Mouse (Mus musculus): ENCODE data around the gene Ccdc106. TPM values are rescaled to one million over a fixed set of nuclear protein-coding genes. Genes with fewer than 3 reads are reported as not detected.
A peak's percentile ranks its signal among the peaks of the same experiment; 100 is the strongest.

The Ccdc106 gene
- polyA plus RNA-seq, 1 experiment from 2014 or later: 4.7 TPM

DNA sequence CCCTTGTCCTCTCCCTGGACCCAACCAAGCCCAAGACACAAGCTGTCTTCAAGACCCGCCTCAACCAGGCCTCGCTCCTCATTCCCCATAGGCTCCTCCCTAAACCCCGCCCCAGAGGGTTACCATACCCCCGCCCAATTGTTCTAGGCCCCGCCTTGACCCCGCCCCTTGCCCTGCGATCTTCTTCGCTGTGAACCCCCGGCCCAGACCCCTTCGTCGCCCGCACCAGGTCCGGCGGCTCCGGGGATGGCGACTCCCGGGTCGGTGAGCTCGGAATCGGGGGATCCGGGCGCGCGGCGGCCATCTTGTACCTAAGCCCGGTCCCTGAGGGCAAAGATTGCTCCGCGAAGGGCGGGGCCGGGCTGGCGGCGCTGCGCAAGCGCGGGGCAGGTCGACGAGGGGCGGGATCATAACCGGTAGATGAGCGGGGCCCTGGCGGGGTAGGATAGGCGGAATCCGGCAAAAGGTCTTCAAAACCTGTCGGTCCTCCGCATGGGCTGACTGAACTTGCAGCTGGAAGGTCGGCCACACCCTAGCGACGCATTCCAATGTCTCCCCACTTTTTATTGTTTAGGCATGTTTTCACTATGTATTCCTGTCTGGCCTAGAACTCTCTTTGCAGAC is 17.9 kb downstream of the Ccdc106 start, which contains the start of gene Zfp784:
Gene Zfp784 (minus strand): TSS at position 338 of the 624 bp plus-strand sequence.
- Histone ChIP-seq H3K4me3 (peak within 1 kb of the TSS; percentile 76), H3K4me1 (peaks cover 21% of the 10 kb centered on the region), H3K27ac (peak within 1 kb of the TSS; percentile 98), H3K9me3 (peaks cover 29% of the 10 kb centered on the region), H3K27me3 (ENCODE audit: poor library complexity, severe bottlenecking) (no peaks in the 10 kb centered on the region), H3K36me3 (replicated peaks) (peaks cover 46% of the 10 kb centered on the region)
- DNase-seq (ENCODE audit: extremely low spot score, low spot score): peak; percentile 90
- under 1% methylated on average over 48 of the region's 48 CpGs for WGBS

DNA sequence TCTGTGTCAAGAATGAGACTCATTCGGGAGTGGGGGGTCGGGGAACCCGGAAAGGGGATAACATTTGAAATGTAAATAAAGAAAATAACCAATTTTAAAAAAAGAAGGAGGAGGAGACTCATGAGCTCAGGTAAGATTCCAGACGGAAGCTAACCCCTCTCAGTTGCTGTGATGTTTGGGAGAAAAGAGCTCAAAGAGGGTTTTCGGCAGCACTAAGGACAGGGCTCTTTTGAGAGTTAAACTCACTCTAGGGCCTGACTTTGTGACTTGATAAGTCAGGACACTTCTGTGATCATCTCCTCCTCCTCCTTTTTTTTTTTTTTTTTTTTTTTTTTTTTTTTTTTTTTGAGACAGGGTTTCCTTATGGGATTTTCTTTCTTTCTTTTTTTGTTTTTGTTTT is 18.6 kb downstream of the Ccdc106 start:
- peaks cover 21% of the 10 kb centered on the region for H3K4me1 ChIP-seq
- peak overlapping the region; percentile 76 for H3K4me3 ChIP-seq
- H3K36me3 ChIP-seq (replicated peaks): peaks cover 39% of the 10 kb centered on the region
- H3K27ac ChIP-seq: peak overlapping the region; percentile 98
- DNase-seq (ENCODE audit: extremely low spot score, low spot score): no peak
- H3K27me3 ChIP-seq (ENCODE audit: poor library complexity, severe bottlenecking): no peaks in the 10 kb centered on the region
- H3K9me3 ChIP-seq: peaks cover 22% of the 10 kb centered on the region
- WGBS: 45% methylated on average over 5 of the region's 5 CpGs

DNA sequence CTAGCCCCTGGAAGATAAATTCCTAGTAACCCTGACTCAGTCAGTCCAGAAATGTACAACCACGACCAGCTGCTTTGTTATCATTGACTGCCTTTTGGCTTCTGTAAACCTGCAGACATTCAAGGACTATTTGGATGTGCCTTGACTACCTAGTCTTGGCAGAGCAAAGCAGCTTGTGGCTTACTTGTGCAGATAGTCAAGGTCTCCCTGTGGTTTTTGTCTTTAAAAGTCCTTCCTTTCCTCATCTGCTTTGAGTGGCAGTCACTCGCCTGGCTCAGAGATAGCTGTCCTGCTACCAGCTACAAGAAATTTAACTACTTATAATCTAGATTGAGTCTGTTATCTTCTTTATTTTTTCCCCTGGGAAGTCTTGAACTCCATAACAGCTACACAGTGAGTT is 24.6 kb downstream of the Ccdc106 start:
- 81% methylated on average over 2 of the region's 2 CpGs for WGBS
- no peak for DNase-seq (ENCODE audit: extremely low spot score, low spot score)

DNA sequence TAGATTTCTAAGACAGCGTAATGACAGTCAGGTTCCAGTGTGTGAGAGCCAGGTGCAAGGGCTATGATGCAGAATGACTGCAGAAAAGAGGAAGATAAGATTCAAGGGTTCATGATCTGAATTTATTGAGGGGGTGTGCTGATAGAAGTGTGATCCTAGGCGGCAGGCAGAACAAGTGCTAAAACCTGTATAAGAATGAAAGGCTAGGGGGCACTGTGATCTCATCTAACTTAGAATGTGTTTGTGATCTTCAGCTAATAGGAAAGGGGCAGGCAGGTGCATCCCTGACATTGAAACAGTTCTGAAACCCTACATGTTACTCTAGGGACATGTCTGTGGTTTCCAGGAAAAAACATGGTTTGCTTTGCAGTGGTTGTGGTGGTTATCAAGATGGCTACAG is 25.8 kb downstream of the Ccdc106 start:
- peaks cover 8% of the 10 kb centered on the region for H3K4me1 ChIP-seq
- H3K4me3 ChIP-seq: no peak overlapping the region
- H3K27ac ChIP-seq: no peak overlapping the region
- WGBS: 73% methylated on average over 2 of the region's 2 CpGs
- H3K27me3 ChIP-seq (ENCODE audit: poor library complexity, severe bottlenecking): peaks cover 12% of the 10 kb centered on the region
- H3K36me3 ChIP-seq (replicated peaks): peaks cover 6% of the 10 kb centered on the region
- DNase-seq (ENCODE audit: extremely low spot score, low spot score): no peak
- no peaks in the 10 kb centered on the region; the same call in 1 of the 2 replicates for H3K9me3 ChIP-seq

More for the DNA sequence above, 24.6 kb downstream of the Ccdc106 start:
- no peak overlapping the region for H3K27ac ChIP-seq
- H3K4me1 ChIP-seq: no peaks in the 10 kb centered on the region
- no peak overlapping the region for H3K4me3 ChIP-seq
- peaks cover 13% of the 10 kb centered on the region for H3K36me3 ChIP-seq (replicated peaks)
- peaks cover 5% of the 10 kb centered on the region; the same call in 1 of the 2 replicates for H3K27me3 ChIP-seq (ENCODE audit: poor library complexity, severe bottlenecking)
- H3K9me3 ChIP-seq: no peaks in the 10 kb centered on the region; the same call in 1 of the 2 replicates

DNA sequence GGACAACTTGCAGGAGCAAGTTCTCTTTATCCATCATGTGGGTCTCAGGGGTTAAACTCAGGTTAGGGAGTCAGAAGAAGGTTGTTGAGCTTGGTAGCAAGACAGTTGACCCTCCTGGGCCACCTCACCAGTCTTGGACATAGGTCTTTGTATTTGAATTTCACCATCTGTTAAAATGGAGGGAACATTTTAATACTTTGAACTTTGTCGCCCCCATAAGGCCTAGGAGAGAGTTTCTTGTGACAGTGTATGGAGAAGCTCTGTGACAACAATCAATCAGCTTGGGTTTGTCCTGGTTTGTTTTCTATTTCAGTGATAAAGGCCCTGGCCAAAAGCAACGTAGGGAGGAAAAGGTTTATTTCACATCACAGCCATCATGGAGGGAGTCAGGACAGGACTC is 27.0 kb downstream of the Ccdc106 start:
- Histone ChIP-seq H3K4me3 (no peak overlapping the region), H3K27ac (0 out of 2 replicates have a peak overlapping the region, but pooled peaks have one; percentile 30), H3K9me3 (no peaks in the 10 kb centered on the region; the same call in 1 of the 2 replicates), H3K4me1 (peaks cover 16% of the 10 kb centered on the region), H3K36me3 (replicated peaks) (no peaks in the 10 kb centered on the region), H3K27me3 (ENCODE audit: poor library complexity, severe bottlenecking) (peaks cover 20% of the 10 kb centered on the region)
- WGBS: 35% methylated on average over 2 of the region's 2 CpGs
- no peak for DNase-seq (ENCODE audit: extremely low spot score, low spot score)

DNA sequence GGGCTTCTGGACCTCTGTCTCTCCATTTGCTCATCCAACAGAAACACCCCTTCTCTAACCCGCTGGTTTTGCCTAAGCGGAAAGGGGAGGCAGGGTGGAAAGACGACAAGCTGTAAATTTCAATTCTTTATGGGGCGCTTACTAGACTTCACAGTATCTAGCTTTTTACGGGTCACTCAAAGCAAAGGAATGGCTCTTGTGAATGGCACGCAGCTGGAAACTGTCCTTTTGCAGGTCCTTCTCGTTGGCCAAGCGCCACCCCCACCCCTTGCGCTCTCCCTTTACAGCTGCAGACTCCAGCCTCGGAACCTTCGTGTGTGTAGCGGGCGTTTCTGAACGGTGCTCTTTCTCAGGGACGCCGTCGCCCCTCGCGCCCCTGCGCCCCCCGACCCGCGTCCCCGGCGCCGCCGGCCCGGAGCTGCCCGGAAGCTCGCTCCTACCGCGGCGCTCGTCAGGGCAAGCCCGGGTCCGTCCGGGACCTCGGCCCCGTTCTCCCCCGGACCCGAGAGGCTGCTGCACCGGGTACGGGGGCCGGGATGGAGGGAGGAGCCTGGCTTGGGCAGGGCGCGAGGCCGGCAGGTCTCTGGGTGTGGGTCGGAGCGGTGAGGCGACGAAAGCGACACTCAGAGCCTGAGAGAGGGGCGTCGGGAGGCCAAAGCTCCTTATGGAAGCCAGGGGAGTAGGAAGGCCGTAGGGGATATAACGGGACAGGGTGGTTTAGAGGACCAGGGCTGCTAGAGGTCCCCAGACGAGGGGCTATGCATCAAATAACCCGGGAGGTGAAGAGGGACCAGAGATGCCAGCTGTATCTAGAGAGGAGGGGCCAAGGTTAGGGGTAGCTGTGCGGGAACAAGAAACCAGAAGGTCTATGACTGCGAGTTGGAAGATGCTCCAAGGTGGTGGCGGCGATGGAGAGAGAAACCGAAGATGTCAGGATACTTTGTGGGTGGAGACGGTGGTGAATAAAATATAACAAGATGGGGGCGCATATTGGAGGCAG is 31.1 kb downstream of the Ccdc106 start, which contains the start of gene Zfp580:
Gene Zfp580 (plus strand): TSS at position 346 of the 1,000 bp plus-strand sequence.
- Histone ChIP-seq H3K27me3 (ENCODE audit: poor library complexity, severe bottlenecking) (peaks cover 62% of the 10 kb centered on the region), H3K4me3 (peak within 1 kb of the TSS; percentile 67), H3K27ac (peak within 1 kb of the TSS; percentile 88), H3K36me3 (replicated peaks) (no peaks in the 10 kb centered on the region), H3K4me1 (peaks cover 42% of the 10 kb centered on the region), H3K9me3 (no peaks in the 10 kb centered on the region; the same call in 1 of the 2 replicates)
- peak; percentile 83 for DNase-seq (ENCODE audit: extremely low spot score, low spot score)
- WGBS: 1% methylated on average over 65 of the region's 65 CpGs

DNA sequence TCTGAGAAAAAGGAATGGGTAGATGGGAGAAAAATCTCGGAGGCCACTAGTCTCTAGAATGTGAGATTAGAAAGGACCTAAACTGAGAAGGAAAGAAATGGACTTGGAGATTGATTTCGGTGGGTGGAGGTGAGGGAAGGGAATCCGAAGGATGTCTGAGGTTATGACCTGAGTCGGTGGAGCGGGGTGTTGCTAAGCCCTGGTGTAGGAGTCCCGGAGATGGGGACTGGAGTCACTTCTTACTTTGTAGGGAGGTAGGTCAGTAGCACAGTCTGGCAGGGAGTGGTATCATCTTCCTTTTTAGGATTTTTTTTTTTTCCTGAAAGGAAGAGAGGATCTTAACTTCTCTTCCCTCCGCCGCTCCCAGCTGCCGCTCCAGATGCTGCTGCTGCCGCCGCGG is 32.1 kb downstream of the Ccdc106 start:
- 4% methylated on average over 12 of the region's 12 CpGs for WGBS
- Histone ChIP-seq H3K27me3 (ENCODE audit: poor library complexity, severe bottlenecking) (peaks cover 71% of the 10 kb centered on the region), H3K36me3 (replicated peaks) (no peaks in the 10 kb centered on the region), H3K4me3 (peak overlapping the region; percentile 67), H3K9me3 (no peaks in the 10 kb centered on the region; the same call in 1 of the 2 replicates), H3K27ac (peak overlapping the region; percentile 60; the same call in 1 of the 2 replicates), H3K4me1 (peaks cover 51% of the 10 kb centered on the region)
- DNase-seq (ENCODE audit: extremely low spot score, low spot score): no peak

DNA sequence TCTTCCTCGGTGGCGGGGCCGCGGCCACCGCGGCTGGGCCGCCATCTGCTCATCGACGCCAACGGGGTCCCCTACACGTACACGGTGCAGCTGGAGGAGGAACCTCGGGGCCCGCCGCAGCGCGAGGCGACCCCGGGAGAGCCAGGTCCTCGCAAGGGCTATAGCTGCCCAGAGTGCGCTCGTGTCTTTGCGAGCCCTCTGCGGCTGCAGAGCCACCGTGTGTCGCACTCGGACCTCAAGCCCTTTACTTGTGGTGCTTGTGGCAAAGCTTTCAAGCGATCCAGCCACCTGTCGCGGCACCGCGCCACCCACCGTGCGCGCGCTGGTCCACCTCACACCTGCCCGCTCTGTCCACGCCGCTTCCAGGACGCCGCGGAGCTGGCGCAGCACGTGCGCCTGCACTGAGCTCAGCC is 32.6 kb downstream of the Ccdc106 start:
- peak overlapping the region; percentile 67 for H3K4me3 ChIP-seq
- peaks cover 76% of the 10 kb centered on the region for H3K27me3 ChIP-seq (ENCODE audit: poor library complexity, severe bottlenecking)
- H3K4me1 ChIP-seq: peaks cover 56% of the 10 kb centered on the region
- whole genome bisulfite sequencing: 2% methylated on average over 45 of the region's 45 CpGs
- no peaks in the 10 kb centered on the region; the same call in 1 of the 2 replicates for H3K9me3 ChIP-seq
- no peaks in the 10 kb centered on the region for H3K36me3 ChIP-seq (replicated peaks)
- no peak for DNase-seq (ENCODE audit: extremely low spot score, low spot score)
- peak overlapping the region; percentile 60; the same call in 1 of the 2 replicates for H3K27ac ChIP-seq

DNA sequence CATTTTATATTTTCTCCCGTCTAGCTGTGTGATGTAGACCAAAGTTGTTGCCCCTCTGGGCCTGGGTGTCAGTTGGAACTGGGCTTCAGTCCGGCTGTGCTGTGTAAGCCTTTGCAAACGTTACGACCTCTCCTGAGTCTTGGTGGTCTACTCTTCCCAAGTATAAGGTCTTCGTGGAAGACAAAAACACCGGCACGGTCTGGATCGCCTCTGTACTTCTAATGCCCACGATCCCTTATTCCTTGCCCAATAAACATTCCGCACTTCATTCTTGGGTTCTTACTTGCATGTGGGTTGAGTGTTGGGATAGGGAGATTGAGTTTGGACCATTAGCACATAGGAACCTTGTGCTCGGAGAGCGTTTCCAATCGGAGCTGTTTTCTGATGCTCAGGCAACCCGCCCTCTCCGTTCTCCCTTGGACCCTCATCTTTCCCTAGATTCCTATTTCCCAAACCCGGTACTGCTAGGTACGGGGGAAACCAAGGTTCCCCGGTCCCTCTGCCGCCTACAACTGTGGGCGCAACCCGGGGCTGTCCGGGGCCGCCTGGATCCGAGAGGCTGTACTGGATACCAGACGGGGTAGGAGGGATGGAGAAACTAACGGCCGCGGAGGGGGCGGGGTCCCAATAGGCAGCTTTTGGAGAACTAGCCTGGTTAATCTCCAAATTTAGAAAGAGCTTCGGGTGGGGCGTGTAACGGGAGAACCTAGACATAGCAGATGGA is 33.3 kb downstream of the Ccdc106 start:
- Histone ChIP-seq H3K27ac (0 out of 2 replicates have a peak overlapping the region, but pooled peaks have one; percentile 60), H3K4me3 (peak overlapping the region; percentile 67), H3K36me3 (replicated peaks) (no peaks in the 10 kb centered on the region), H3K9me3 (no peaks in the 10 kb centered on the region; the same call in 1 of the 2 replicates), H3K4me1 (peaks cover 57% of the 10 kb centered on the region), H3K27me3 (ENCODE audit: poor library complexity, severe bottlenecking) (peaks cover 83% of the 10 kb centered on the region)
- peak; percentile 26 for DNase-seq (ENCODE audit: extremely low spot score, low spot score)
- WGBS: 8% methylated on average over 32 of the region's 32 CpGs

DNA sequence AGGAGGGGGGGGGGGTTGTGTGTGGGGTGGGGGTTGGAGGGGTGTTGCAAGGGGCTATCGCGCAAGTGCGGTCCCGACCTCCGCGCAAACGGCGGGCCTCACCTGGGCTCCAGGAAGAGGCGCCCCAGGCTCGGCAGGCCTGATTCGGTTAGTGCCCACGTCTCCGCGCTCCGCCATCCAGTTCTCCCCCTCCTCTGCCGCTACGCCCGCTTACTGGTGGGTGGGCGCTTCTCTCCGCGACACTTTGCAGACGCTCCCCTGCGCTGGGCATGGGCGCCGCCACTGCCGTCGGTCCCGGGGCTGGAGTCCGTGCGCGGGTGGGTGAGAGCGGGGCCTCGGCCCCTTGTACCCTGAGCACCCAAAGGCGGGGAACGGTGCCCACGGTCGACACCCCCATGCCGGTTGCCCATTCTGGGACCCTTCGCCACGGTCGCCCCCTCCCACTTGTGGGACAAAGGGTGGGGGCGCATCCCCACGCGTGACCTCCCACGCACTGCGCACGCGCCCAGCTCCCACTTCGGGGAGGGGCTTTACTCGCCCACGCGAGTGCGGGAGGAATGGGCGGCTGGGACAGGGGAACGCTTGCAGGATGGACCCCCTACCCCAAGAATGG is 36.4 kb downstream of the Ccdc106 start:
- Histone ChIP-seq H3K27ac (peak overlapping the region; percentile 77), H3K9me3 (no peaks in the 10 kb centered on the region), H3K4me3 (peak overlapping the region; percentile 57), H3K36me3 (replicated peaks) (no peaks in the 10 kb centered on the region), H3K4me1 (peaks cover 64% of the 10 kb centered on the region), H3K27me3 (ENCODE audit: poor library complexity, severe bottlenecking) (peaks cover 78% of the 10 kb centered on the region)
- peak; percentile 35 for DNase-seq (ENCODE audit: extremely low spot score, low spot score)
- 2% methylated on average over 40 of the region's 55 CpGs for WGBS

DNA sequence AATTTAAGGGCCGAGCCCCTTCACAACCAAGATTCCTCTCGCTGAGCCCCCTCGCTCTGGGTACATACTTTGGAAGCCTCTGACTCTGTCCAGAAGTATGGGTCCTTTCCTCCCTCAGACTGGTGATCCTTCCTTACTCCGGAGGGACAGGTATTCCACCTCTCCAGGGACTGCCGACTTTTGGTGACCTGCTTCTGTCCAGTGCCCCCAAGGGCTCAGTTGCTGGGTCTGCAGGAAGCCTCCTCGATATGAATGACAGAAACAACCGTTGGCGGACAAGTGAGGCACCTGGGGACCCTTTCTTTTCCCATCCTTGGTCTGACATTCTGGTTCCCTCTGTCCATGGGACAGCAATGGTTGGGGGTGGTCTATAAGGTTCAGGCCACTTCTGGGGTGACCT is 37.0 kb downstream of the Ccdc106 start:
- H3K27me3 ChIP-seq (ENCODE audit: poor library complexity, severe bottlenecking): peaks cover 72% of the 10 kb centered on the region
- 32% methylated on average over 8 of the region's 8 CpGs for WGBS
- DNase-seq (ENCODE audit: extremely low spot score, low spot score): no peak
- no peaks in the 10 kb centered on the region for H3K36me3 ChIP-seq (replicated peaks)
- peak overlapping the region; percentile 57 for H3K4me3 ChIP-seq
- peaks cover 57% of the 10 kb centered on the region for H3K4me1 ChIP-seq
- no peak overlapping the region for H3K27ac ChIP-seq
- no peaks in the 10 kb centered on the region for H3K9me3 ChIP-seq

Measured in forebrain, embryonic 10.5 days (tissue).